ENCODE assay signal across 15 mouse cellular contexts in the genomic region with DNA sequence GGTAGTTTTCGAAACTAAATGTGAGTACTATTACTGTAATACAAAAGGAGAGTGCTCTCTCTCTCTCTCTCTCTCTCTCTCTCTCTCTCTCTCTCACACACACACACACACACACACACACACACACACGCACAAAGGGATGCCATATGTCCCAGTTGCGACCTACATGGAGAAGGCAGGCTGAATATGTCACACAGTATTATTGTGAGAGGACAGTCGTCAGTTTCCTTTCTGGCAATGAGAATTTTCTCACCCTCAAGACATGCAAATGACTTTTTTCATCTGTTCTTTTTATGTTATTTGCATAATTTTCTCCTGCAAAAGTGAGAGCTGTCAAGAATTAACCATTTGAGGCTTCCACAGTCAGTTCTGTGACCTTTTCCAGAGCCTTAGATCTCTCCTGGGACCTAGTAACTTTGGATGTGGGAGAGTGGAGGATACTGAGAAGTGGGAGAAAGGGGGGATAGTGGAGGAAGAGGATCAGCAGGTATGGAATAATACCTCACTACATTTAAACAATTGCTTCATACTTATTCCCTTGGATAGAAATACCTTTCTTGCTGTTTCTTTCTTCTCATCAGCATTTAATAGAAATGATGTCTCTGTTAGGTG.
DNase-seq lines count a peak whose midpoint lies in the region; ATAC-seq and TF ChIP-seq lines count a peak whose summit lies in the region.
"Had no signal": no experiment of that assay in that cellular context is flagged by ENCODE, and none has a peak within 500 bp of the region (broad histone marks: within the 10 kb centered on the region; RNA-seq: fewer than 3 reads in every experiment).

No protein-coding gene starts in this region.

- no peaks in the 10 kb centered on the region for H3K9me3 ChIP-seq in heart, embryonic 12.5 days (replicated peaks)
- peaks cover 14% of the 10 kb centered on the region for H3K9me3 ChIP-seq in CH12.LX (replicated peaks; ENCODE audit: low read length)
- H3K9me3 ChIP-seq in embryonic facial prominence, embryonic 15.5 days (replicated peaks) = no peaks in the 10 kb centered on the region
- no peaks in the 10 kb centered on the region for H3K9me3 ChIP-seq in midbrain, embryonic 12.5 days
- H3K9me3 ChIP-seq: liver, embryonic 12.5 days had no signal

- H3K27me3 ChIP-seq in heart, embryonic 12.5 days (replicated peaks) = no peaks in the 10 kb centered on the region
- H3K27me3 ChIP-seq in CH12.LX (replicated peaks) = no peaks in the 10 kb centered on the region
- no peaks in the 10 kb centered on the region for H3K27me3 ChIP-seq in embryonic facial prominence, embryonic 15.5 days
- H3K27me3 ChIP-seq in midbrain, embryonic 12.5 days = 0 out of 2 replicates have a peak, but pooled peaks cover 5% of the 10 kb centered on the region
- H3K27me3 ChIP-seq: liver, embryonic 12.5 days had no signal

- no peak overlapping the region for H3K9ac ChIP-seq in heart, embryonic 12.5 days
- H3K9ac ChIP-seq in CH12.LX (ENCODE audit: insufficient read depth, low read depth) = no peak overlapping the region
- H3K9ac ChIP-seq in embryonic facial prominence, embryonic 15.5 days = no peak overlapping the region
- no peak overlapping the region for H3K9ac ChIP-seq in midbrain, embryonic 12.5 days (replicated peaks)
- H3K9ac ChIP-seq: liver, embryonic 12.5 days had no signal

- dilution Hi-C loops in CH12.LX (cut with MboI; ENCODE audit: extremely low pct_ligation_motif_present, extremely low pct_unique_long_range_greater_than_20kb, low sequenced_read_pairs) = no loop called here

- 0 out of 2 replicates have a peak, but pooled peaks cover 3% of the 10 kb centered on the region for H3K4me1 ChIP-seq in heart, embryonic 12.5 days (replicated peaks)
- H3K4me1 ChIP-seq in CH12.LX (ENCODE audit: control insufficient read depth in 1 of 2, insufficient read depth in 2 of 2) = peaks cover 0 to 4% of the 10 kb centered on the region in 2 experiments; a peak in 1 of 4 replicates
- no peaks in the 10 kb centered on the region for H3K4me1 ChIP-seq in embryonic facial prominence, embryonic 15.5 days
- peaks cover 11% of the 10 kb centered on the region for H3K4me1 ChIP-seq in midbrain, embryonic 12.5 days
- H3K4me1 ChIP-seq: liver, embryonic 12.5 days had no signal

- intact Hi-C loops in heart, postnatal 10 days (cut with DNase I) = loop anchor here (10.0 kb wide), 1 partner anchor 295 kb away; no protein-coding TSS in a partner anchor

- H3K4me2 ChIP-seq in heart, embryonic 12.5 days = 0 out of 2 replicates have a peak overlapping the region, but pooled peaks have one; percentile 68
- H3K4me2 ChIP-seq in CH12.LX (ENCODE audit: insufficient read depth, low read depth, poor library complexity, severe bottlenecking) = no peak overlapping the region
- peak overlapping the region; percentile 45 for H3K4me2 ChIP-seq in embryonic facial prominence, embryonic 15.5 days (replicated peaks)
- H3K4me2 ChIP-seq in midbrain, embryonic 12.5 days (replicated peaks) = no peak overlapping the region

- TF ChIP-seq POLR2A in CH12.LX (IDR thresholded peaks at IDR 0.05; ENCODE audit: low read depth, low read length) = no peak

- no peaks in the 10 kb centered on the region for H3K36me3 ChIP-seq in heart, embryonic 12.5 days
- no peaks in the 10 kb centered on the region for H3K36me3 ChIP-seq in CH12.LX (replicated peaks in 1 of 2; ENCODE audit: control insufficient read depth in 1 of 2, insufficient read depth in 1 of 2, low read length in 1 of 2)
- no peaks in the 10 kb centered on the region for H3K36me3 ChIP-seq in embryonic facial prominence, embryonic 15.5 days
- H3K36me3 ChIP-seq in midbrain, embryonic 12.5 days = no peaks in the 10 kb centered on the region
- H3K36me3 ChIP-seq: liver, embryonic 12.5 days had no signal

- ATAC-seq in heart, embryonic 12.5 days (ENCODE audit: insufficient number of reproducible peaks, low FRiP score) = no peak
- ATAC-seq in embryonic facial prominence, embryonic 15.5 days (ENCODE audit: insufficient number of reproducible peaks, low FRiP score, low TSS enrichment, low read depth) = no peak
- ATAC-seq in midbrain, embryonic 12.5 days (ENCODE audit: low FRiP score, low read depth) = peak; percentile 67
- ATAC-seq: liver, embryonic 12.5 days had no signal

- no peak for DNase-seq in heart, postnatal 10 days
- peak; percentile 33 for DNase-seq in CH12.LX (ENCODE audit: extremely low read depth)
- no peak for DNase-seq in thymus, adult 18-20 months
- DNase-seq in thymus, postnatal 25 days = no peak
- no peak for DNase-seq in urinary bladder, postnatal 14 days (ENCODE audit: low spot score)
- DNase-seq: adrenal gland, adult 8-10 months; cerebellum, adult 11-12 months; gastrocnemius, adult 2 months; kidney, adult 8-10 months; lung, postnatal 4 days; thymus, adult 2 months had no signal

- H3K4me3 ChIP-seq in heart, embryonic 12.5 days = no peak overlapping the region
- H3K4me3 ChIP-seq in CH12.LX (replicated peaks in 1 of 3; ENCODE audit: low read depth in 2 of 3, low read length in 2 of 3, poor library complexity in 1 of 3) = no peak overlapping the region
- H3K4me3 ChIP-seq in embryonic facial prominence, embryonic 15.5 days (replicated peaks) = no peak overlapping the region
- no peak overlapping the region for H3K4me3 ChIP-seq in midbrain, embryonic 12.5 days
- H3K4me3 ChIP-seq: liver, embryonic 12.5 days had no signal

- no peaks in the 10 kb centered on the region for H3K79me2 ChIP-seq in CH12.LX (replicated peaks; ENCODE audit: control insufficient read depth, extremely low read depth, insufficient read depth, poor library complexity, severe bottlenecking)

- WGBS in heart, embryonic 12.5 days = 75% methylated on average over 4 of the region's 4 CpGs
- WGBS in embryonic facial prominence, embryonic 15.5 days = 58% methylated on average over 4 of the region's 4 CpGs
- WGBS in midbrain, embryonic 12.5 days = 62% methylated on average over 4 of the region's 4 CpGs

- in situ Hi-C loops in CH12.LX (cut with MboI; ENCODE audit: low pct_ligation_motif_present, low pct_unique_long_range_greater_than_20kb, low sequenced_read_pairs) = loop anchor here (25.0 kb wide), 1 partner anchor 302 kb away; no protein-coding TSS in a partner anchor

- no peak overlapping the region for H3K27ac ChIP-seq in heart, embryonic 12.5 days (ENCODE audit: poor library complexity, severe bottlenecking)
- H3K27ac ChIP-seq in CH12.LX (ENCODE audit: insufficient read depth, low read depth) = no peak overlapping the region
- H3K27ac ChIP-seq in embryonic facial prominence, embryonic 15.5 days (replicated peaks) = no peak overlapping the region
- no peak overlapping the region for H3K27ac ChIP-seq in midbrain, embryonic 12.5 days (replicated peaks)
- H3K27ac ChIP-seq: gastrocnemius, adult 2 months; liver, embryonic 12.5 days had no signal

- no peak for TF ChIP-seq CTCF in CH12.LX (conservative IDR thresholded peaks at IDR 0.05 in 1 of 2, IDR thresholded peaks at IDR 0.05 in 1 of 2; ENCODE audit: low read depth in 2 of 2, low read length in 2 of 2)

- no peak for TF ChIP-seq RAD21 in CH12.LX (IDR thresholded peaks at IDR 0.05; ENCODE audit: low read depth, low read length)

- no peak for TF ChIP-seq EP300 in CH12.LX (IDR thresholded peaks at IDR 0.05; ENCODE audit: low read length)

TF ChIP-seq in CH12.LX, 34 proteins besides CTCF, POLR2A, EP300 and RAD21:
- TF ChIP-seq ELF1 (IDR thresholded peaks at IDR 0.05; ENCODE audit: low read depth, low read length) (no peak), ZNF384 (IDR thresholded peaks at IDR 0.05; ENCODE audit: low read depth, low read length) (peak; percentile 41; the same call in 1 of the 2 replicates), NRF1 (IDR thresholded peaks at IDR 0.05; ENCODE audit: low read depth, low read length) (no peak)

Comparison
In these comparisons a context has a peak if more than half of its experiments do, and no peak if none do; other contexts are left out.
1. H3K4me2 ChIP-seq: peak in heart, embryonic 12.5 days (single experiment) and embryonic facial prominence, embryonic 15.5 days (single experiment); none in CH12.LX (single experiment) and midbrain, embryonic 12.5 days (single experiment).